Mouse (Mus musculus): ENCODE measurements at regions not wholly inside any gene's neighbourhood (a gene's known extent, or its start where the extent isn't known, plus 50 kb on each side); places are given as distances from the start of the nearest gene placed in this dataset.

DNA sequence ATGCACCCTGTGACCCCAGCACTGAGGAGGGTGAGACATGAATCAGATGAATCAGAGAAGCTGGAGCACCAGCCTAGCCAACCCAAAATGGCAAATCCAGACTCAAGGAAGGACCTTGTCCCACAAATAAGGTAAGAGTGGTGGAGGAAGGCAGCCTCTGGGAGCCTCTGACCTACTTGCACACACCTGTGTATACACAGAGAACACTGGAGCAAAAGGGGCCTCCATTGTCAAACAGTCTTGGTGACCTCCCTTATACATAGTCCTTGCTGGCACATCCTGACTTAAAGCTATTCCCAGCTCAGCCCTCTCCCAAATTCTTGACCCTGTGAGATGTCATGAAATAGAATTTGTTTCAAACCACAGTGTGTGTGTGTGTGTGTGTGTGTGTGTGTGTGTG is 57.1 kb downstream of the Inhbb start:
- no peaks in the 10 kb centered on the region for H3K4me1 ChIP-seq (ENCODE audit: insufficient read depth, low read length)
- peaks cover 6% of the 10 kb centered on the region; the same call in 1 of the 2 replicates for H3K9me3 ChIP-seq (ENCODE audit: low read length)
- no peaks in the 10 kb centered on the region for H3K36me3 ChIP-seq (ENCODE audit: insufficient read depth, low read length)
- no peaks in the 10 kb centered on the region for H3K27me3 ChIP-seq (ENCODE audit: insufficient read depth, low read length)
- no peak overlapping the region for H3K27ac ChIP-seq (ENCODE audit: low read length)
- no peak overlapping the region for H3K4me2 ChIP-seq (replicated peaks; ENCODE audit: low read depth, low read length)
- H3K4me3 ChIP-seq (ENCODE audit: low read length): no peak overlapping the region
- no peak for ATAC-seq (ENCODE audit: low FRiP score, low TSS enrichment)
- H3K9ac ChIP-seq (replicated peaks; ENCODE audit: low read length): no peak overlapping the region

DNA sequence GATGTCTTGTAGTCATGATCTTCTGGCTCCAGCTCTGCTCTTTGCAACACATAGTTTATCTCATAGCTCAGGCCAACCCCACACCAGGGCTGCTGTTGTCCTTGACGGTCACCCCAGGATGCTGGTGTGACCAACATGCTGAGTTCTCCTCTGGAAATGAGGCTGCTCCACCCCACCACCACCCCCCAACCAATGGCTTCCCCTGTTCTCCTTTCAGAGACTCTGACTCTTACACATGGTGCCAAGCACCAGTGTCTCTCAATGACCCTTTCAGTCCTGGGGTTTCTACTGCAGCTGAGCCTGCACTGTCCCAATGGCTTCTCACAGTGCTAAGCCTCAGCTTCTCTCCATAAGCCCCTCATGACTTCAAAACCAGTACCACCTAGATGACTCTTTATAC is 64.0 kb downstream of the Inhbb start:
- no peak overlapping the region for H3K4me2 ChIP-seq (replicated peaks; ENCODE audit: low read depth, low read length)
- no peak overlapping the region for H3K9ac ChIP-seq (replicated peaks; ENCODE audit: low read length)
- H3K4me3 ChIP-seq (ENCODE audit: low read length): no peak overlapping the region
- no peak overlapping the region for H3K27ac ChIP-seq (ENCODE audit: low read length)
- no peaks in the 10 kb centered on the region for H3K36me3 ChIP-seq (ENCODE audit: insufficient read depth, low read length)
- no peaks in the 10 kb centered on the region for H3K4me1 ChIP-seq (ENCODE audit: insufficient read depth, low read length)
- 91% methylated on average over 1 of the region's 1 CpGs for WGBS
- no peaks in the 10 kb centered on the region for H3K27me3 ChIP-seq (ENCODE audit: insufficient read depth, low read length)
- H3K9me3 ChIP-seq (ENCODE audit: low read length): peaks cover 6% of the 10 kb centered on the region; the same call in 1 of the 2 replicates
- no peak for ATAC-seq (ENCODE audit: low FRiP score, low TSS enrichment)

DNA sequence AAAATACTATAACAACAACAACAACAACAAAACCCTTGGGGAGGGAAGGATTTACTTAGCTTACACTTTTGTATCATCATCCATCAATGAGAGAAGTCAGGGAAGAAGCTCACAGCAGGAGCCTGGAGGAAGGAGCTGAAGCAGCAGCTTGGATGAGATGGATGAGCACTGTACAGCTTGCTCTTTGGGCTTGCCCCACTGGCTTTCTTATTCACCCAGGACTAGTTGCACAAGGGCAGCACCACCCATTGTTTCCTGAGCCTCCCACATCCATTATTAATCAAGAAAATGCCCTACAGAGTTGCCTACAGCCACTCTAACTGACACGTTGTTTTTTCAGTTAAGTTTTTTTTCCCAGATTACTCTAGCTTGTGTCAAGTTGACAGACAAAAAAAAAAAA is 65.1 kb downstream of the Inhbb start:
- Histone ChIP-seq H3K36me3 (ENCODE audit: insufficient read depth, low read length) (no peaks in the 10 kb centered on the region), H3K4me1 (ENCODE audit: insufficient read depth, low read length) (no peaks in the 10 kb centered on the region), H3K4me2 (replicated peaks; ENCODE audit: low read depth, low read length) (no peak overlapping the region), H3K4me3 (ENCODE audit: low read length) (no peak overlapping the region), H3K9me3 (ENCODE audit: low read length) (peaks cover 6% of the 10 kb centered on the region; the same call in 1 of the 2 replicates), H3K27me3 (ENCODE audit: insufficient read depth, low read length) (no peaks in the 10 kb centered on the region), H3K27ac (ENCODE audit: low read length) (no peak overlapping the region), H3K9ac (replicated peaks; ENCODE audit: low read length) (no peak overlapping the region)
- no peak for ATAC-seq (ENCODE audit: low FRiP score, low TSS enrichment)
- 58% methylated on average over 1 of the region's 1 CpGs for WGBS

DNA sequence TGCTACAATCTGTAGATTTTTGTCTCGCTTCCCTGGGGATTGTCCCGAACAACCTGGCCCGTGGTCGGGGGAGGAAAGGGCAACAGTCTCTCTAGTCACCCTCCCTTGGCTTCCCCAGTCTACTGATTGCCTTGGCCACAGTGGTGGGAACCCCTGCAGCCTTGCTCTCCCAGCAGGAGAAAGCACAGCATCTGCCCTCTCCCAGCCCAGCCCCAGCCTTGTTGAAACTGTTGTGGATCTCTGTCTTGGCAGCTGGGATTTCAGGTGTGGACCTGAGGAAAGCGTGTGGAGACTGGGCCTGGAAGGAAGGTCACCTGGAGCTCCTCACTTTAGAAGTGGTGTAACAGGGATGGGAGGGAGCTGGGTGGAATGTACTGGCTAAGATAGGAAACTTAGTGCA is 66.6 kb downstream of the Inhbb start:
- Histone ChIP-seq H3K9me3 (ENCODE audit: low read length) (no peaks in the 10 kb centered on the region), H3K9ac (replicated peaks; ENCODE audit: low read length) (no peak overlapping the region), H3K4me1 (ENCODE audit: insufficient read depth, low read length) (no peaks in the 10 kb centered on the region), H3K4me2 (replicated peaks; ENCODE audit: low read depth, low read length) (no peak overlapping the region), H3K4me3 (ENCODE audit: low read length) (no peak overlapping the region), H3K36me3 (ENCODE audit: insufficient read depth, low read length) (no peaks in the 10 kb centered on the region), H3K27ac (ENCODE audit: low read length) (no peak overlapping the region), H3K27me3 (ENCODE audit: insufficient read depth, low read length) (no peaks in the 10 kb centered on the region)
- no peak for ATAC-seq (ENCODE audit: low FRiP score, low TSS enrichment)
- 74% methylated on average over 5 of the region's 5 CpGs for WGBS

DNA sequence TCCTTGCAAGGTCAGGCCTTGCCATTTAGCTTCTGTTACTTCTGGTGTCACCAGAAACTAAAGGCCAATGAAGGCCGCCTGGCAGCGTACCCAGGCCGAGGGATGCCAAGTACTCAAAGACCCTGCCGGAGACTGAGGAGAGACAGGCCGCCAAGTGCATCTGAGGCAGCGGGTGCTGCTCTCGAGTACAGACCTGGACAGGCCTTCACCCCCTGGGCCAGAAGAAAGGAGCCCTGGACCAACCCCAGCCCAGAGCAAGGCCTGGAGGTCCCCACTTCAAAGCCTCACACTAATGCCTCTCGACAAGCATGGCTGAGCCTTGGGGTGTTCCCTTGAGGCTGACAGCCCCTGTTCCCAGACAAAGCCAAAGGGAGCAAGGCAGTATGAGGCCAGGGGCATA is 70.5 kb downstream of the Inhbb start:
- WGBS: 95% methylated on average over 8 of the region's 8 CpGs
- no peak for ATAC-seq (ENCODE audit: low FRiP score, low TSS enrichment)
- Histone ChIP-seq H3K4me3 (ENCODE audit: low read length) (no peak overlapping the region), H3K9me3 (ENCODE audit: low read length) (no peaks in the 10 kb centered on the region), H3K36me3 (ENCODE audit: insufficient read depth, low read length) (no peaks in the 10 kb centered on the region), H3K4me2 (replicated peaks; ENCODE audit: low read depth, low read length) (no peak overlapping the region), H3K4me1 (ENCODE audit: insufficient read depth, low read length) (no peaks in the 10 kb centered on the region), H3K9ac (replicated peaks; ENCODE audit: low read length) (no peak overlapping the region), H3K27ac (ENCODE audit: low read length) (no peak overlapping the region), H3K27me3 (ENCODE audit: insufficient read depth, low read length) (no peaks in the 10 kb centered on the region)

DNA sequence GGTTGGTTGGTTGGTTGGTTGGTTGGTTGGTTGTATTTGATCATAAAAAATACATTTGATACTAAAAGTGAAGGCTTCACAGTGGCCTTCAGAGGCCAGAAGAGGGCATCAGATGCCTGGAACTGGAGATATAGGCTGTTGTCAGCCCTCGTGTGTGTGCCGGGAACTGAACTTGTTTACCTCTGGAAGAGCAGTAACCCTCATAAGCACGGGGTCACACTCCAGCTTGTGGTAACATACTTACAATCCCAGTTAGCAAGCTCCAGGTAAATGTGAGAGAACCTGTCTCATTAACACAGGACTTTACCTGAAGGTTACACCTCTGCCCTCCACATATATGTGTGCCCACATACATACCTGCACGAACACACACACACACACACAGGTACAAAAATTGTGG is 71.2 kb downstream of the Inhbb start:
- no peak for ATAC-seq (ENCODE audit: low FRiP score, low TSS enrichment)
- Histone ChIP-seq H3K9me3 (ENCODE audit: low read length) (no peaks in the 10 kb centered on the region), H3K27ac (ENCODE audit: low read length) (no peak overlapping the region), H3K27me3 (ENCODE audit: insufficient read depth, low read length) (no peaks in the 10 kb centered on the region), H3K4me1 (ENCODE audit: insufficient read depth, low read length) (no peaks in the 10 kb centered on the region), H3K9ac (replicated peaks; ENCODE audit: low read length) (no peak overlapping the region), H3K36me3 (ENCODE audit: insufficient read depth, low read length) (no peaks in the 10 kb centered on the region), H3K4me2 (replicated peaks; ENCODE audit: low read depth, low read length) (no peak overlapping the region), H3K4me3 (ENCODE audit: low read length) (no peak overlapping the region)
- 97% methylated on average over 4 of the region's 4 CpGs for WGBS

DNA sequence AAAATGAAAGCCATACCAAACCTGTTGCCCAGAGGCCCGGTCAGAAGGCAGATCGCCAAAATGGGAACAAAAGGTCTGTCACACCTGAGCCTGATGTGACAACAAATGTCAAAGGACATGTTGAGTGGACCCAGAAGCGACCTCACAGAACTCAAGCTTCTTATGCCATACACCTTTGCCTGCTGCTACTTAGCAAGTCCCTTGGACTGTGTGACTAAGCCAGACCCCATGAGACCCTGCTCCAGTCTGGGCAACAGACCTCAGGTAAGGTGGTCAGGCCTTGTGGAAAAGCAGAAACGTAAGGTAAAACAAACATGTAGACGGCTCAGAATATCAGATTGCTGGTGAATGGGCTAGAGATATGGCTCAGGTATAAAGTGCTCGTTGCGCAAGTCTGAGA is 71.8 kb downstream of the Inhbb start:
- H3K36me3 ChIP-seq (ENCODE audit: insufficient read depth, low read length): no peaks in the 10 kb centered on the region
- H3K9ac ChIP-seq (replicated peaks; ENCODE audit: low read length): no peak overlapping the region
- no peak overlapping the region for H3K4me3 ChIP-seq (ENCODE audit: low read length)
- no peaks in the 10 kb centered on the region for H3K4me1 ChIP-seq (ENCODE audit: insufficient read depth, low read length)
- H3K27ac ChIP-seq (ENCODE audit: low read length): no peak overlapping the region
- no peaks in the 10 kb centered on the region for H3K27me3 ChIP-seq (ENCODE audit: insufficient read depth, low read length)
- no peaks in the 10 kb centered on the region for H3K9me3 ChIP-seq (ENCODE audit: low read length)
- no peak overlapping the region for H3K4me2 ChIP-seq (replicated peaks; ENCODE audit: low read depth, low read length)
- 90% methylated on average over 7 of the region's 7 CpGs for WGBS
- ATAC-seq (ENCODE audit: low FRiP score, low TSS enrichment): no peak

DNA sequence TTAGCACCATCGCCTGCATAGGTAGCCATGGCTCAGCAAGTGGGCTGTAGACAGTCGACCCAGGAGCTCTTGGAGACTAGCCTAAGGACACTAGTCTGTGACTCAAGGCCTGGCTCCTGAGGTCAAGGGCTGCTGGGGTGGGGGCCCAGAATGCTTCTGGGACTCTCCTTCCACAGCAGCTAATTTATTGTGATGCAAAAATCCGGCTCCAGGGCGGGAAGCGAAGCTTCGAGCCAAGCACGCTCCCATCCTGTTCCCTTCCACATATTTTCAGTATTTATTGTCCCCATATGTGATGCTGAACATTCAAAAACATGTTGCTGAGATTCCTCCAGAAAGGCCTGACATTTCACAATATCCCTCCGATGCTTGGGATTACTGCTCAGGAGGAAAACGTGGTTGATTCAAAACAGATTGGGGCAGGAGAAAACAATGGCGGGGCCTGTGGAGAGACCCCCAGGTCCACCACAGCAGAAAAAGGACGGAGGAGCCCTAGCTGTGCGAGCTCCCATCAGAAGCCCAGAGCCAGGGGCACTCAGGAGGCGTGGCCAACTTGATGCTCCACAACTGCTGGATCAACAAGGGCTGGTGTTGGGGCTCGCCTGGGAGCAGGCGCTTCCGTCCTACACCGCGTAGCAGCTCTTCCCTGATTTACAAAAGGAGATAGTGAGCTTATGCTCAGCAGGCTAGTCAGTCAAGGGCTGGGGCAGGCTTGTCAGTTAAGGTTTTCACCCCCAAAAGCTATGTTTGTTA is 73.4 kb downstream of the Inhbb start:
- Histone ChIP-seq H3K9me3 (ENCODE audit: low read length) (no peaks in the 10 kb centered on the region), H3K27ac (ENCODE audit: low read length) (0 out of 2 replicates have a peak overlapping the region, but pooled peaks have one; percentile 40), H3K9ac (replicated peaks; ENCODE audit: low read length) (0 out of 2 replicates have a peak overlapping the region, but pooled peaks have one; percentile 18), H3K4me3 (ENCODE audit: low read length) (no peak overlapping the region), H3K4me1 (ENCODE audit: insufficient read depth, low read length) (no peaks in the 10 kb centered on the region), H3K36me3 (ENCODE audit: insufficient read depth, low read length) (no peaks in the 10 kb centered on the region), H3K27me3 (ENCODE audit: insufficient read depth, low read length) (no peaks in the 10 kb centered on the region), H3K4me2 (replicated peaks; ENCODE audit: low read depth, low read length) (peak overlapping the region; percentile 5; the same call in 1 of the 2 replicates)
- 27% methylated on average over 18 of the region's 18 CpGs for WGBS
- ATAC-seq (ENCODE audit: low FRiP score, low TSS enrichment): peak; percentile 64

DNA sequence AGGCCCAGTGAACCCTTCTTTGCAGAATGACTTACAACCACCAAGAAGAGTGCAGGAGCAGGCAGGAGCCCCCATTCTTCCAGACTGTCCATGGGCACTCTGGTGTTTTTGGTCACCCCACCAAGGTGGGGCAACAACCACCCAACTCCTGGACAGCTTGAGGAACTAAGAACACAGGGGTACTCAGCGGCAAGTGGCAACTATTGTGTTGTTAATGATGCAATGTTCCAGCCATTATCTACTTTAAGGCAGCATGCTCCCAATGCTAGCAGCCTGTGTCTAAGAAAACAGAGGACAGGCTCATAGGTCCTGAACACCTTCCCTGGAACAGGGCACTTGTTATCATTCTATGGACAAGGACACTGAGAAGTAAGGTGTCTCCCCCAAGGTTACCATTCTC is 74.3 kb downstream of the Inhbb start:
- Histone ChIP-seq H3K4me3 (ENCODE audit: low read length) (no peak overlapping the region), H3K27me3 (ENCODE audit: insufficient read depth, low read length) (no peaks in the 10 kb centered on the region), H3K9me3 (ENCODE audit: low read length) (no peaks in the 10 kb centered on the region), H3K9ac (replicated peaks; ENCODE audit: low read length) (no peak overlapping the region), H3K36me3 (ENCODE audit: insufficient read depth, low read length) (no peaks in the 10 kb centered on the region), H3K27ac (ENCODE audit: low read length) (no peak overlapping the region), H3K4me1 (ENCODE audit: insufficient read depth, low read length) (no peaks in the 10 kb centered on the region), H3K4me2 (replicated peaks; ENCODE audit: low read depth, low read length) (no peak overlapping the region)
- WGBS: 93% methylated on average over 1 of the region's 1 CpGs
- no peak for ATAC-seq (ENCODE audit: low FRiP score, low TSS enrichment)

DNA sequence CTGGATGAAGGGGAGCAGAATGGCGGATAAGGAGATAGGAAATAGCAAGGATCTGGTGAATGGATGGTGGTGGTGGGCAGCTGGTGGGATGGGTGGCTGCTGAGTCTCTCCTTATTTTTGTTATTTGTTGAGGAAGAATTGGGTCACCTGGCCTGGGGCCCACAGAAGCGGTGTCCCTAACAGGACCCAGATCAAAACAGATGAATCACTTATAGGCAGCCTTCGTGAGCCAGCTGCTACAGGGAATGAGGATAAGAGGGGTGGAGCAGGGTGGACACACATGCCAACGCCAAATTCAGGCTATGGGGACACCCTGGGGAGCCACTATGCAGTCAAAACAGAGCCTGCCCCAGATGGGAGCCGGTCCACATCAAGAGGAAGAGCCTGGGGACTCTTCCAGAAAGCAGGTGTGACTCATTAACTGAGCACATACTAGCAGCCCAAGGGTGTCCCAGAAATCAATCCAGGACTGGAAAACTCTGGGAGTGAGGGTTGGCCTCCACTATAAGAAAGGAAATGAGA is 75.4 kb downstream of the Inhbb start:
- Histone ChIP-seq H3K4me2 (replicated peaks; ENCODE audit: low read depth, low read length) (no peak overlapping the region), H3K9ac (replicated peaks; ENCODE audit: low read length) (no peak overlapping the region), H3K4me1 (ENCODE audit: insufficient read depth, low read length) (no peaks in the 10 kb centered on the region), H3K27me3 (ENCODE audit: insufficient read depth, low read length) (no peaks in the 10 kb centered on the region), H3K9me3 (ENCODE audit: low read length) (no peaks in the 10 kb centered on the region), H3K4me3 (ENCODE audit: low read length) (no peak overlapping the region), H3K36me3 (ENCODE audit: insufficient read depth, low read length) (no peaks in the 10 kb centered on the region), H3K27ac (ENCODE audit: low read length) (no peak overlapping the region)
- no peak for ATAC-seq (ENCODE audit: low FRiP score, low TSS enrichment)
- 78% methylated on average over 5 of the region's 5 CpGs for WGBS
